Mouse (Mus musculus): ENCODE data around the gene Usp20. TPM values are rescaled to one million over a fixed set of nuclear protein-coding genes. Genes with fewer than 3 reads are reported as not detected.

Gene Usp20
- total and polyA plus RNA-seq, 2 experiments from 2014 or later, result 31.9 to 37.9 TPM

- 28% methylated on average over 5 of the region's 5 CpGs for WGBS
- Histone ChIP-seq H3K36me3 (ENCODE audit: insufficient read depth) (peaks cover 58% of the 10 kb centered on the region), H3K9ac (no peak overlapping the region), H3K4me2 (ENCODE audit: low read depth) (no peak overlapping the region), H3K9me3 (ENCODE audit: low read length) (no peaks in the 10 kb centered on the region), H3K27me3 (ENCODE audit: insufficient read depth, low read length) (no peaks in the 10 kb centered on the region), H3K4me1 (ENCODE audit: insufficient read depth) (no peaks in the 10 kb centered on the region), H3K4me3 (ENCODE audit: low read depth, low read length) (no peak overlapping the region), H3K27ac (ENCODE audit: low read depth, low read length) (no peak overlapping the region)
- peak; percentile 92 for TF ChIP-seq CTCF (IDR thresholded peaks at IDR 0.05; ENCODE audit: low read depth)
- ATAC-seq, result peak; percentile 82
- DNase-seq, result peak; percentile 74
Measured at GRCm38 (mm10) chr2:31024618-31025370, 42.7 kb downstream of the Usp20 start.

- no peak for DNase-seq
- no peak overlapping the region for H3K4me3 ChIP-seq (ENCODE audit: low read depth, low read length)
- H3K36me3 ChIP-seq (ENCODE audit: insufficient read depth), result peaks cover 56% of the 10 kb centered on the region
- no peaks in the 10 kb centered on the region for H3K4me1 ChIP-seq (ENCODE audit: insufficient read depth)
- ATAC-seq, result no peak
- 89% methylated on average over 3 of the region's 3 CpGs for WGBS
- no peaks in the 10 kb centered on the region for H3K9me3 ChIP-seq (ENCODE audit: low read length)
- TF ChIP-seq CTCF (IDR thresholded peaks at IDR 0.05; ENCODE audit: low read depth), result no peak
- H3K27me3 ChIP-seq (ENCODE audit: insufficient read depth, low read length), result no peaks in the 10 kb centered on the region
- no peak overlapping the region for H3K9ac ChIP-seq
- no peak overlapping the region for H3K27ac ChIP-seq (ENCODE audit: low read depth, low read length)
- H3K4me2 ChIP-seq (ENCODE audit: low read depth), result no peak overlapping the region
Measured at GRCm38 (mm10) chr2:31025458-31025857, 43.4 kb downstream of the Usp20 start.

GRCm38 (mm10) chr2:31026642-31027041, 44.6 kb downstream of the Usp20 start:
- H3K4me1 ChIP-seq (ENCODE audit: insufficient read depth), result no peaks in the 10 kb centered on the region
- H3K36me3 ChIP-seq (ENCODE audit: insufficient read depth), result peaks cover 44% of the 10 kb centered on the region
- no peak overlapping the region for H3K4me2 ChIP-seq (ENCODE audit: low read depth)
- 77% methylated on average over 8 of the region's 8 CpGs for WGBS
- no peak overlapping the region for H3K4me3 ChIP-seq (ENCODE audit: low read depth, low read length)
- H3K9ac ChIP-seq, result no peak overlapping the region
- H3K27ac ChIP-seq (ENCODE audit: low read depth, low read length), result no peak overlapping the region
- no peak for TF ChIP-seq CTCF (IDR thresholded peaks at IDR 0.05; ENCODE audit: low read depth)
- no peaks in the 10 kb centered on the region for H3K27me3 ChIP-seq (ENCODE audit: insufficient read depth, low read length)
- DNase-seq (no peak), ATAC-seq (no peak)
- no peaks in the 10 kb centered on the region for H3K9me3 ChIP-seq (ENCODE audit: low read length)

GRCm38 (mm10) chr2:31031972-31032371, 49.9 kb downstream of the Usp20 start:
- Histone ChIP-seq H3K9me3 (ENCODE audit: low read length) (no peaks in the 10 kb centered on the region), H3K4me2 (ENCODE audit: low read depth) (no peak overlapping the region), H3K9ac (no peak overlapping the region), H3K36me3 (ENCODE audit: insufficient read depth) (peaks cover 72% of the 10 kb centered on the region), H3K4me1 (ENCODE audit: insufficient read depth) (no peaks in the 10 kb centered on the region), H3K27me3 (ENCODE audit: insufficient read depth, low read length) (no peaks in the 10 kb centered on the region), H3K4me3 (ENCODE audit: low read depth, low read length) (no peak overlapping the region), H3K27ac (ENCODE audit: low read depth, low read length) (no peak overlapping the region)
- peak; percentile 9 for DNase-seq
- 59% methylated on average over 7 of the region's 7 CpGs for WGBS
- peak; percentile 18; the same call in 1 of the 2 replicates for ATAC-seq
- TF ChIP-seq CTCF (IDR thresholded peaks at IDR 0.05; ENCODE audit: low read depth), result no peak

GRCm38 (mm10) chr2:31036811-31037210, 54.7 kb downstream of the Usp20 start:
- H3K36me3 ChIP-seq (ENCODE audit: insufficient read depth), result peaks cover 59% of the 10 kb centered on the region
- DNase-seq, result no peak

GRCm38 (mm10) chr2:31040043-31040442, 58.0 kb downstream of the Usp20 start:
- peaks cover 33% of the 10 kb centered on the region for H3K36me3 ChIP-seq (ENCODE audit: insufficient read depth)
- H3K4me2 ChIP-seq (ENCODE audit: low read depth), result no peak overlapping the region
- DNase-seq, result no peak
- H3K9ac ChIP-seq, result no peak overlapping the region
- no peak overlapping the region for H3K4me3 ChIP-seq (ENCODE audit: low read depth, low read length)
- H3K27ac ChIP-seq (ENCODE audit: low read depth, low read length), result no peak overlapping the region
- no peaks in the 10 kb centered on the region for H3K9me3 ChIP-seq (ENCODE audit: low read length)
- H3K4me1 ChIP-seq (ENCODE audit: insufficient read depth), result no peaks in the 10 kb centered on the region
- ATAC-seq, result no peak
- H3K27me3 ChIP-seq (ENCODE audit: insufficient read depth, low read length), result no peaks in the 10 kb centered on the region
- peak; percentile 24; the same call in 1 of the 2 replicates for TF ChIP-seq CTCF (IDR thresholded peaks at IDR 0.05; ENCODE audit: low read depth)
- 99% methylated on average over 3 of the region's 3 CpGs for WGBS

More at GRCm38 (mm10) chr2:31036811-31037210, 54.7 kb downstream of the Usp20 start:
- no peak for ATAC-seq
- H3K27me3 ChIP-seq (ENCODE audit: insufficient read depth, low read length), result no peaks in the 10 kb centered on the region
- no peak overlapping the region for H3K4me2 ChIP-seq (ENCODE audit: low read depth)
- H3K9me3 ChIP-seq (ENCODE audit: low read length), result no peaks in the 10 kb centered on the region
- no peak overlapping the region for H3K27ac ChIP-seq (ENCODE audit: low read depth, low read length)
- TF ChIP-seq CTCF (IDR thresholded peaks at IDR 0.05; ENCODE audit: low read depth), result no peak
- H3K9ac ChIP-seq, result no peak overlapping the region
- H3K4me3 ChIP-seq (ENCODE audit: low read depth, low read length), result no peak overlapping the region
- no peaks in the 10 kb centered on the region for H3K4me1 ChIP-seq (ENCODE audit: insufficient read depth)
- WGBS, result 97% methylated on average over 6 of the region's 6 CpGs

GRCm38 (mm10) chr2:31040487-31040886, 58.4 kb downstream of the Usp20 start:
- no peaks in the 10 kb centered on the region for H3K9me3 ChIP-seq (ENCODE audit: low read length)
- no peaks in the 10 kb centered on the region for H3K4me1 ChIP-seq (ENCODE audit: insufficient read depth)
- H3K9ac ChIP-seq, result no peak overlapping the region
- H3K27me3 ChIP-seq (ENCODE audit: insufficient read depth, low read length), result no peaks in the 10 kb centered on the region
- 90% methylated on average over 3 of the region's 3 CpGs for WGBS
- no peak for TF ChIP-seq CTCF (IDR thresholded peaks at IDR 0.05; ENCODE audit: low read depth)
- DNase-seq, result no peak
- H3K4me3 ChIP-seq (ENCODE audit: low read depth, low read length), result no peak overlapping the region
- no peak overlapping the region for H3K4me2 ChIP-seq (ENCODE audit: low read depth)
- H3K36me3 ChIP-seq (ENCODE audit: insufficient read depth), result peaks cover 29% of the 10 kb centered on the region
- no peak overlapping the region for H3K27ac ChIP-seq (ENCODE audit: low read depth, low read length)
- no peak for ATAC-seq
